ENCODE assay signal across 11 mouse cellular contexts in the genomic region with DNA sequence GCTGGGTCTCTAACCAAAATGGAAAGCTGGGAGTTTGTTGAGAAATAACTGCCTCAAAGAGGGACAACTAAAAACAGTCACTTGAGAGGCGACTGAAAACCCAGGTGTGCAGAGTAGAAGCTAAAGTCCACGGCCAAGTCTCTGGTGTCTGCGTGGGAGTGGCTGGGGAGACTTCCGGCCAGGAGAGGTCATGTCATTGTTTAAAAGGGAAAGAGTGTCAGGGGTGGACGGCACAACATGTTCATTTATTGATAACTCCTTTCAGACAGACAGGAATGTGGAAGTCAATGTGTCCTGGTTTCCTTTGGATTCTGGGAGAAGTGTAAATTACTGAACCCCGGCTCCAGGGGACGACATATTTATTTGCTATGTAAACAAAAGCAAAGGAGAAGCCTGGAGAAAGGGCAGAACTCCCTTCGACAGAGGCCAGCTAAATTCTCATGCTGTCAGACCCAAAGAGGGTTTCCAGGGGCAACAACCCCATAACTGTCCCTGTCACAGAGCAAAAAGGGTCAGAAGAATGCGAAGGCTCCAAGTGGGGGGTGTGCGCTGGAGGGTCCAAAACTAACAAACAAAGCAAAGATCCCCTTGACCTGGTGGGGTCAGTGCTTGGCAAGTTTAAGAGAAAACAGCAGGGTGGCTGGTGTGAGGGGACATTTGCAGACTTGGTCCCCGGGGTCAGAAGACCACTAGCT.
A peak's percentile ranks its signal among the peaks of the same experiment; 100 is the strongest.
DNase-seq lines count a peak whose midpoint lies in the region; ATAC-seq and TF ChIP-seq lines count a peak whose summit lies in the region.
"Had no signal": no experiment of that assay in that cellular context is flagged by ENCODE, and none has a peak within 500 bp of the region (broad histone marks: within the 10 kb centered on the region; RNA-seq: fewer than 3 reads in every experiment).

No protein-coding gene starts in this region.

- ATAC-seq in intestine, embryonic 16.5 days = peak; percentile 68
- ATAC-seq: forebrain, embryonic 13.5 days had no signal

- H3K27ac ChIP-seq in layer of hippocampus, adult 2 months = peak overlapping the region; percentile 14; the same call in 1 of the 2 replicates
- H3K27ac ChIP-seq in intestine, embryonic 16.5 days (ENCODE audit: low read length) = no peak overlapping the region
- peak overlapping the region; percentile 36; the same call in 1 of the 2 replicates for H3K27ac ChIP-seq in limb, embryonic 10.5 days
- H3K27ac ChIP-seq: embryonic facial prominence, embryonic 13.5 days; forebrain, embryonic 13.5 days had no signal

- 24% methylated on average over 11 of the region's 11 CpGs for WGBS in intestine, embryonic 16.5 days
- 51% methylated on average over 11 of the region's 11 CpGs for WGBS in limb, embryonic 10.5 days

- H3K9me3 ChIP-seq in intestine, embryonic 16.5 days (ENCODE audit: control insufficient read depth, low read length) = no peaks in the 10 kb centered on the region
- no peaks in the 10 kb centered on the region for H3K9me3 ChIP-seq in limb, embryonic 10.5 days (replicated peaks)
- H3K9me3 ChIP-seq: embryonic facial prominence, embryonic 13.5 days; forebrain, embryonic 13.5 days had no signal

- no peaks in the 10 kb centered on the region for H3K27me3 ChIP-seq in intestine, embryonic 16.5 days (replicated peaks; ENCODE audit: control insufficient read depth, insufficient read depth, low read length)
- no peaks in the 10 kb centered on the region for H3K27me3 ChIP-seq in limb, embryonic 10.5 days (ENCODE audit: low read depth, poor library complexity, severe bottlenecking)
- H3K27me3 ChIP-seq: embryonic facial prominence, embryonic 13.5 days; forebrain, embryonic 13.5 days had no signal

- no peak overlapping the region for H3K4me3 ChIP-seq in layer of hippocampus, adult 2 months
- H3K4me3 ChIP-seq in intestine, embryonic 16.5 days (ENCODE audit: low read length) = no peak overlapping the region
- H3K4me3 ChIP-seq in limb, embryonic 10.5 days = no peak overlapping the region
- H3K4me3 ChIP-seq: embryonic facial prominence, embryonic 13.5 days; forebrain, embryonic 13.5 days had no signal

- DNase-seq in layer of hippocampus, adult 2 months (ENCODE audit: low spot score in 2 of 2) = no peak
- DNase-seq in layer of hippocampus, adult 9-11 months = no peak
- DNase-seq in embryo, embryonic 11 days = peak; percentile 56
- DNase-seq in limb, embryonic 10.5 days (ENCODE audit: low spot score) = no peak
- no peak for DNase-seq in ovary, postnatal 14 days (ENCODE audit: low spot score)
- DNase-seq in left cerebral cortex, adult 18-20 months (ENCODE audit: low spot score in 2 of 2) = no peak
- DNase-seq: cerebellum, adult 9-10 months; lung, postnatal 36 days had no signal

- 0 out of 2 replicates have a peak overlapping the region, but pooled peaks have one; percentile 24 for H3K9ac ChIP-seq in intestine, embryonic 16.5 days (ENCODE audit: low read depth, low read length)
- H3K9ac ChIP-seq: embryonic facial prominence, embryonic 13.5 days; forebrain, embryonic 13.5 days had no signal

- peaks cover 10% of the 10 kb centered on the region; the same call in 1 of the 2 replicates for H3K4me1 ChIP-seq in intestine, embryonic 16.5 days (ENCODE audit: control insufficient read depth, insufficient read depth, low read length)
- peaks cover 20% of the 10 kb centered on the region; the same call in 1 of the 2 replicates for H3K4me1 ChIP-seq in limb, embryonic 10.5 days

- no peak overlapping the region for H3K4me2 ChIP-seq in intestine, embryonic 16.5 days (ENCODE audit: low read depth, low read length)
- H3K4me2 ChIP-seq: embryonic facial prominence, embryonic 13.5 days; forebrain, embryonic 13.5 days had no signal

- no peaks in the 10 kb centered on the region; the same call in 1 of the 2 replicates for H3K36me3 ChIP-seq in intestine, embryonic 16.5 days (ENCODE audit: control insufficient read depth, insufficient read depth, low read length)
- H3K36me3 ChIP-seq in limb, embryonic 10.5 days = peaks cover 72% of the 10 kb centered on the region

- TF ChIP-seq CTCF in layer of hippocampus, adult 2 months (conservative IDR thresholded peaks at IDR 0.05) = no peak
